Mouse (Mus musculus) CD4-positive, CD25-positive, alpha-beta regulatory T cell, adult 2 months (primary cell): Measurements from ENCODE around the gene Rabep2.
"Not testable (repeated sequence)": the region's sequence is repeated elsewhere in the genome, so short reads cannot be mapped to it uniquely, and the experiment has no call there.

ENCODE experiments used
- DNase-seq: peaks from one replicate; pipeline ENCODE4 v3.0.0-alpha.2; 2012; ENCODE audit warnings: low read depth, low spot score

Rabep2 gene

DNA sequence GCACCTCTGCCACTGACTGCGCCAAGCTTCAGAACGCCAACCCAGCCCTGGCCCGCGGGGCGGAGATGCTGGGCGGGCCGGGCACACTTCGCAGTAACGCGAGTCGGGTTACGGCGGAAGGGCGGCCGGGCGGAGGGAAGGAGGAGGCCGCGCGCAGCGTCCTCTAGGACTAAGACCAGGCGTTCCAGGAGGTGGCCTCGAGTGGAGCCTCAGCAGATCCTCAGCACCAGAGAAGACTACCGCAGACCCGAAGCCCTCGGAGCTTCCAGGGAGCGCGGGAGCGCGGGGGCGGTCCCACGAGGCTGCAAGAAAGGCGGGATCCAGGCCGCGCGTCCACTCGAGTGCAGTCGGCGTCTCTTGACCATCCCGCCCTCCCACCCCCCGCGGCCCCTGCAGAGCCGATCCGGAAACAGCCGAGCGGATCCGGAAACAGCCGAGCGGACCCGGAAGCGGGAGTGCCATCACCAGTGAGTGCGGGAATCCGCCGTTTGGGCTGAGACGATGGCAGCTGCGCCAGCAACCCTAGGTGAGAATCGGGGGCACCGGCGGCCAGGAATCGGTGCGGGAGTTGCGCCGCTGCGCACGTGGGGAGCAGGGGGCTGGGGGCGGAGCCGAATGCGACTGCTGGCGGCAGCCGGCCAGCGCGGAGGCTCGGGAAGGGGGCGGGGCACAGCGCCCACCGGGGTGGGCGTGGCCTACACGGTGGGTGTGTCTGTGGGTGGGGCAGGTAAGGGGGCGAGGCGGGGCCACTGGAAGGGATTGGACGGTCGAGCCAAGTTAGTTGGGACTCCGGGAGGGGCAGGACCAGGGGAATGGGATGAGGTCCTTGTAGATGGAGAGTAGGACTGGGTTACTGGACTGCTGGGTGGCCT lies at the start of gene Rabep2:
Rabep2 (plus strand) TSS at position 129 of the 872 bp plus-strand sequence.
- DNase-seq, result peak; percentile 90

DNA sequence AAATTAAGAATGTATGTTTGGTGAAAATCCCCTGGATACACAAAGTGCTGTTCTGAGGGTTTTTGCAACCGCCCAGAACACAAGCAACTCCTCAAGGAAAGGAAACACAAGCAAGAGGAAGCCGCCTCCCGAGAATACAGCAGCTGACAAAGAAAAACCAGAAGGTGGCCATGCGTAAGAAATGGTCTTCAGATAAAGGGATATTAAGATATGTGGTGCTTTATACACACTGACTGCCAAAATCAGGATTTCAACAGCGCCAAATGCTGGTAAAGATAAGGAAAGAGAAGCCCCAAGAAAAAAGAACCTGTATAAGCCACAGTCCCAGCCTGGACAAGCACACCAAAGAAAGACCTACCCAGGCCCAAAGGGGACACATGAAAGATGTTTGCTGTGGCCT lies 45.0 kb upstream of the Rabep2 start:
- no peak for DNase-seq

DNA sequence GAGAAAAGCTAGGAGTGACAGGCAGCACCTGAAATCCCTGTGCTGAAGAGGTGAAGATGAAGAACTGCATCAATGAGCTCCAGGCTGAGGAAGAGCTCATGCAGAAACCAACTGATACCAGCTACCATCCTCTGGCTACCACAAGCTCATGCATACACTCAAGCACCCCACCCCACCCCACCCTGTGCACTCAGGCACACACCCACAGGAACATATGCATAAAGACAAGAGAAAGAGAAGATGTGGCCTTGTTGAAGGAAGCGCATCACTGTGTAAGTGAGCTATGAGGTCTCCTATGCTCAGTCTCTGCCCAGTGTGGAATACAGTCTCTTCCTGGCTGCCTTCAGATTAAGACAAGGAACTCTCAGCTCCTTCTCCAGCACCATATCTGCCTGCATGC lies 40.4 kb upstream of the Rabep2 start:
- DNase-seq, result no peak

- DNase-seq, result not testable (repeated sequence)
Observed at GRCm38 (mm10) chr7:126392086-126392884, 36.3 kb upstream of the Rabep2 start.

DNA sequence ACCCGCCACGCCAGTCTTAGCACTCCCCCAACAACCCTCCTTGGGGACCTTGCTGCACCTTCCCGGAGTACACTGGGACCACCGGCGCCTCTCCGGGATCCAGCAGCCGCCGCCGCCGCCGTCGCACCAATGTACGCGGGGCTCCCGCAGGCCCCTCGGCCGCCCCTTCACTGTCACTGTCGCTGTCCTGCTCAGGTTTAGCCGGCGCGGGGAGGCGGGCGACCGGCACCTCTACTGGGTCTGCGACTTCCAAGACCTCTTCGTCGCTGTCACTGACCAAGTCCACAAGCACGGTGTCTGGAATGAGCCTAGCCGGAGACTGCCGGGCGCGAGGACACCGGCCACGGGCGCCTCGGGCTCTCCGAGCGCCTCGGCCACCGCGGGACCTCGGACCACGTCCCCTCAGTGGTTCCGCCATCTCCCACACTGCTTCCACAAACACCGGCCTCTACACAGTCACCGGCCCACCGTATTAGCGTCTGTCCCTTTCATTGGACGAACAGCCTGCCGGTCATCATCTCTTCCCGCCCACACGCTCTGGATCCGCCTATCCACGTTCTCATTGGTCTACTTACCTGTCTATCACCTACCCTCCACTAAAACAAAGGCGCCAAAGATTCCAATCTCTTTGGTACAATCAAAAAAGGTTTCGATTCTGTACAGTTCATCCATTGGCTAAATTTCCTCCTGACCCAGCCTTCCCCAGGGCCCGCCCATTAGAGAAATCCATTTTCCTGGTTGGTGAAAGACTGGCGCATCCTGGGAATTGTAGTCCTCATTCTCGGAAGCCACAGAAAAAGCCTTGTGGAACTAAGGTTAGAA lies 32.0 kb upstream of the Rabep2 start, which contains the start of gene Nfatc2ip:
Nfatc2ip (minus strand) TSS at position 440 of the 822 bp plus-strand sequence.
- peak; percentile 97 for DNase-seq

GRCm38 (mm10) chr7:126397221-126397620 lies 31.3 kb upstream of the Rabep2 start:
- no peak for DNase-seq

DNA sequence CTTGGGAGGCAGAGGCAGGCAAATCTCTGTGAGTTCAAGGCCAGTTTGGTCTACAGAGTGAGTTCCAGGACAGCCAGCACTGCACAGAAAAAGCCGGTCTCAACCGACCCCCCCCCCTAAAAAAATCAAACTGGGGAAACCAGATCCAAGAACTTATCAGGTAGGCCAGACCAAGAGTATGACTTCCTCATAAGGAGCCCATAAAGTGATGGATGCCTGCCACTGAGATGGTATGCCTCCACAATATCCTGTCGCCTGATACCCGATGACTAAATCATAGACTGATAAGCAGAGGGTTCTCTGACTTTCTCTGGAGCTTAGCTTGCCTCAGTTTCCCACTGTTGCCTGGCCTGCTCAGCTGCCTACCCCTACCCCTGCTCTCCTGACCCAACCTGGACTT lies 30.7 kb upstream of the Rabep2 start:
- no peak for DNase-seq

GRCm38 (mm10) chr7:126399548-126399947 lies 29.0 kb upstream of the Rabep2 start:
- peak; percentile 92 for DNase-seq

DNA sequence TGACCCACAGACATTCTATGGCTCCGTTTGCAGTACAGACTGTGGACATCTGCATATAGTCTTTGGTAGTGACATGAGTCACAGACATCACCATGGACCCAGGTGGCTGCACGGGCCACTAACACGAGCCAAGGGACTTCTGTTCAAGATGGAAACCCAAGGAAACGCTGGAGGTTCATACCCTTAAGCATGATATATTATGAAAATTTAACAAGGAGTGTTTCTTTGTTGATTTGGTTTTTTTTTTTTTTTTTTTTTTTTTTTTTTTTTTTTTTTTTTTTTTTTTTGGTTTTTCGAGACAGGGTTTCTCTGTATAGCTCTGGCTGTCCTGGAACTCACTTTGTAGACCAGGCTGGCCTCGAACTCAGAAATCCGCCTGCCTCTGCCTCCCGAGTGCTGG lies 26.0 kb upstream of the Rabep2 start:
- not testable (repeated sequence) for DNase-seq

DNA sequence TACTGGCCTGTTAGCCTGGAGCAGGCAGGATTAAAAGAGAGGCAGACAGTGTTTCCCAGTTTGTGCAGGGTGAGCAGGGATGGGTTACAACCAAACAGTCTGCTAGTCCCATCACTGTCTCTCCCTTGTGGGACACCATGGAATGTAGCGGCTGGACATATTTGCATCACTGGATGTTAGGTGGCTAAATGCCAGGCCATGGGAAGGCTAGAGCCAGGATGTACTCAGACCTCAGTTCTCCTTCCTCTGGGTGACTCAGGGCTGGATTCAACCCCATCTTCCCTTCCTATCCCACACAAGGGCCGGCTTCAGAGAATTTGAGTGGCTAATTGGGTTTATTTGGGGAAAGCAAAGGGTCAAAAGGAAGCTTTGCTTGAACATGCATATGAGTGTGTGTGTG lies 19.9 kb upstream of the Rabep2 start:
- no peak for DNase-seq

DNA sequence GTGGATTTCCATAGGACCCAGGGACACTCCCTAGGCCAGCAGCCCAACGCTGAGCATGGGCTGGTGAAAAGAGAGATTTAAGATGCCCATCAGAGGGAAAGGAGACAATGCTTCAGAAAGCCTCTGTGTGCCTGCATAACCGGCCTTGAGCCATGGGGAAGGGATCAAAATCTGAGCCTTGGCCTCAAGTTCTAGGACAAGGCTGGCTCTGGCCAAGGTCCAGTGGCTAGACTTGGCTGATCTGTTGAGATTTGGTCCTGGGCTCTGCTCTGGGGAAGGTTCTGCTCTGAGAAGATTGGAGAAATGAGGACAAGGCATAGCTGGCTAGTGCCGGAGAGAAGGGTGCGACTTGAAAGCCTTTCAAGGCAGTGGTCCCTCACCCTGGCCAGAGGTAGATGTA lies 17.5 kb upstream of the Rabep2 start:
- DNase-seq, result no peak

DNA sequence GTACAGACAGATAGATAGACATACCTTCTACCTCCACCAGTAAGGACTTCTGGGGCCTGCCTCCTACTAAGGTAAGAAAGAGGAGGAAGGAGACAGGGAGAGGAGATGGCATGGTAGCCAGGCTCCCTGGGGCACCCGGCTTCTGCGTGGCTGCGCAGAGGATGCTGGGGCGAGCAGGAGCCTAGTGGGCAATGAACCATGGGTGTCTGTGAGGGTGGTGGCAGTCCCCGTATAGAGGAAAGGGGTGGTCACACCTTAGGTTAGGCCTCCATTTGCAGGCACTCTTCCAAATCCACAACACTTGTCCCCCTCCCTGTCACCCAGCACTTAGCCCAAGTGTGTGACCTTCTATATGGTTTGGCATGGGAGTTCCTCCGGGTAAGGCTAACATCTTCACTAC lies 13.8 kb upstream of the Rabep2 start, which contains the start of gene Cd19:
Cd19 (minus strand) TSS at position 165 of the 400 bp plus-strand sequence.
- DNase-seq, result no peak

GRCm38 (mm10) chr7:126416615-126417014 lies 11.9 kb upstream of the Rabep2 start:
- no peak for DNase-seq

DNA sequence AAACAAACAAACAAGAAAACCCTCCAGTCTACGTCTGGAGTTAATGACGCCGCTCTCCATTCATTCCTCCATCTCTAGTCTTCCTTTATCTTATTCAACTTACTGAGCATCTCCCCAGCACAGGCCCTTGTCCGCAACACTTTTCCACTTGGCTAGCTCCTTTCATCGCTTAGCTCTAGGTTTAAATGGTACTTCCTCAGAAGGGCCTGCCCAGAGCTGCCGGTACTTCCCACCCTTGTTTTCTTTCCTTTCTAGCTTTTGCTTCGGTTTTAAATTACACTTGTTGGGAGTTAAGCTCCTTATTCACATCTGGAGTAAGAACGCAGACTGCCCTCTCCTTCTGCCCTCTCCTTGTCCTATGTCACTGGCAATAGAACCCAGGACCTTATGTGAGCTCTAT lies 11.5 kb upstream of the Rabep2 start:
- no peak for DNase-seq

- no peak for DNase-seq
Observed at GRCm38 (mm10) chr7:126417606-126418005, 11.0 kb upstream of the Rabep2 start.

DNA sequence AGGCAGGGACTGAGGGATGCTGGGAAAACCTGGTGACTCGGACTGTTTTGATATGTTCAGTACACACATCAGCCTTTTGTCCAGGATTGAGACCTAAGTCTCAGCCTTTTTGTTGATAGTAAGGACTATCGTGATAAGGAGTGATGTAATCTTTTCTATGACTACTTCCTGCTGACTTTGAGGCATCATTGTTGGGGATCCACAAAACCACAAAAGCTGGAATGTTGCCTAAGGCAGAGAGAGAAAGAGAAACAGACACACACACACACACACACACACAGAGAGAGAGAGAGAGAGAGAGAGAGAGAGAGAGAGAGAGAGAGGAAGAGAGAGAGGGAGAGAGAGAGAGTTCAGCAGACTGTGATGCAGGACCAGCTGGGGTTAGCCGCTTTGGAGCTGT lies 10.1 kb upstream of the Rabep2 start:
- no peak for DNase-seq

DNA sequence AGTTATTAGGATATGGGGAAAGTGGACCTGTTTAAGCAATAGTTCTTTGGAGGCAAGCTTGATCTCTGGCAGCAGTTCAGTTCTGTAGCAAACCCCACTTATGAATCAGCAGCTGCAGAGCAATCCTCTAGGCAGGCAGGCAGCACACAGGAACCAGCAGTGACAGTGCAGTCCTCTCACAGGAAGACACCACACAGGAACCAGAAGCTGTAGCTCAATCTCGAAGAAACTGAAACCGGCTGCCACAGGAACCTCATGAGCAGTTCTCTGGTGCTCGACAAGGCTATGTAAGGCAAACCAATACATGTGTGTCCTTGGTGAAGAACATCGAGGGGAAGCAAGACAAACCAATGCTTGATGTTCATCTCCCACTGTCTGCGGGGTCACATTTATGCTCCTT lies 6.8 kb upstream of the Rabep2 start:
- peak; percentile 18 for DNase-seq

GRCm38 (mm10) chr7:126424161-126424560 lies 4.4 kb upstream of the Rabep2 start:
- DNase-seq, result no peak

DNA sequence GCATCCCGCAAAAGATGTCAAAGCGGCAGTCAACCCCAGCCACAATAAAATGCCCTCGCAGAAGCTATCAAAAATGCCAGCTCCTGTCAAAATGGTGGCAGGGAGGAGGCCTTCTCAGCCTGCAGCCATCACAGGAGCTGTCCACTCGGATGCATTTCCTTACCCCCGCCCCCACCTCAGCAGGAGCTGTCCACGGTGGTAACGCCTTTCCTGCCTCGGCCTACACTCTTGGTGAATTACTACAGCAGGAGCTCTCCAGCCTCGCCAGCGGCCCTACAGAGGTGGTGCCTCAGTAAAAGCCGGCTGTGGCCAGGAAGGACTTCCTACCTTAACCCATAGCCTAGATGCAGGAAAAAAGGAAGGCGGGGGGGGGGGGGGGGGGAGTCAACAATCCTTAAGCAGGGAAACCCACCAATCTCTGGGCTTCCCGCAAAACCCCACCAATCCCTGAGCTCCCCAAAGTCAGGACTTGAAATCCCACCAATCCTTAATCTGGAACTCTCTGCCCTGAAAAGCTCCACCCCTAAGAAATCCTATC lies 1.2 kb upstream of the Rabep2 start:
- no peak for DNase-seq

GRCm38 (mm10) chr7:126428154-126428553 lies 405 bp upstream of the Rabep2 start:
- no peak for DNase-seq

GRCm38 (mm10) chr7:126429503-126429898 lies 942 bp downstream of the Rabep2 start:
- DNase-seq, result no peak
